Mouse (Mus musculus) CH12.LX (cell line): ENCODE results near the gene Aunip. TPM values are rescaled to one million over a fixed set of nuclear protein-coding genes. Genes with fewer than 3 reads are reported as not detected.

ENCODE experiments used
- DNase-seq: peaks from one replicate; pipeline ENCODE4 v3.0.0-alpha.2; 2013; ENCODE audit errors: extremely low read depth
- H3K27ac ChIP-seq: 2 replicates; pipeline ENCODE4 v1.5.1; 2012; ENCODE audit warnings: low read depth, mild to moderate bottlenecking, control low read depth, moderate library complexity; ENCODE audit not compliant: insufficient read depth
- H3K27me3 ChIP-seq: replicated peaks from 2 replicates; pipeline ENCODE3; 2012; ENCODE audit warnings: inconsistent platforms
- H3K36me3 ChIP-seq, 2 experiments: replicated peaks in 1 of 2; 2 replicates each; pipeline versions ENCODE3 to v1.6.1; 2012; ENCODE audit warnings: inconsistent platforms in 1 of 2, low read length in 1 of 2, mild to moderate bottlenecking in 1 of 2, mixed read lengths in 1 of 2, moderate library complexity in 1 of 2; ENCODE audit not compliant: control insufficient read depth in 1 of 2, insufficient read depth in 1 of 2
- H3K4me1 ChIP-seq, 2 experiments: 2 replicates each; pipeline ENCODE4 v1.6.1; 2012; ENCODE audit warnings: inconsistent platforms in 1 of 2, moderate library complexity in 1 of 2; ENCODE audit not compliant: insufficient read depth in 2 of 2, control insufficient read depth in 1 of 2
- H3K4me2 ChIP-seq: 2 replicates; pipeline ENCODE4 v1.6.1; 2012; ENCODE audit warnings: low read depth, mild to moderate bottlenecking, control low read depth; ENCODE audit not compliant: poor library complexity, insufficient read depth, severe bottlenecking
- H3K4me3 ChIP-seq, 3 experiments: fragments of 150-350 bp in 1 of 3; sonication (generic) in 1 of 3; replicated peaks in 1 of 3; 2 replicates each; pipeline versions ENCODE3 to v1.5.1; 2011 to 2012; ENCODE audit warnings: low read depth in 2 of 3, low read length in 2 of 3, mild to moderate bottlenecking in 2 of 3, moderate library complexity in 2 of 3, control low read depth in 1 of 3, improper control_type of control experiment in 1 of 3, inconsistent platforms in 1 of 3, mixed read lengths in 1 of 3; ENCODE audit not compliant: poor library complexity in 1 of 3
- H3K79me2 ChIP-seq: replicated peaks from 2 replicates; pipeline ENCODE4 v1.6.1; 2012; ENCODE audit warnings: mild to moderate bottlenecking, moderate library complexity; ENCODE audit not compliant: control insufficient read depth, poor library complexity, insufficient read depth, severe bottlenecking; ENCODE audit errors: extremely low read depth
- H3K9ac ChIP-seq: 2 replicates; pipeline ENCODE4 v1.6.1; 2012; ENCODE audit warnings: low read depth, mild to moderate bottlenecking, control low read depth, moderate library complexity; ENCODE audit not compliant: insufficient read depth
- H3K9me3 ChIP-seq: replicated peaks from 2 replicates; pipeline ENCODE3; 2012; ENCODE audit warnings: low read length, inconsistent platforms, mixed read lengths
- BHLHE40 ChIP-seq: IDR thresholded peaks from 2 replicates; pipeline ENCODE4 v1.6.1; 2011; ENCODE audit warnings: mild to moderate bottlenecking, low read depth, low read length, improper control_type of control experiment
- CHD2 ChIP-seq: IDR thresholded peaks from 2 replicates; pipeline ENCODE4 v1.6.1; 2011; ENCODE audit warnings: low read length, improper control_type of control experiment
- E2F4 ChIP-seq: IDR thresholded peaks from 2 replicates; pipeline ENCODE4 v1.6.1; 2011; ENCODE audit warnings: low read depth, low read length, improper control_type of control experiment; ENCODE audit not compliant: insufficient replicate concordance
- ELF1 ChIP-seq: IDR thresholded peaks from 2 replicates; pipeline ENCODE4 v1.6.1; 2014; ENCODE audit warnings: low read depth, mild to moderate bottlenecking, inconsistent platforms, low read length, improper control_type of control experiment
- GABPA ChIP-seq: IDR thresholded peaks from 2 replicates; pipeline ENCODE4 v1.6.1; 2012; ENCODE audit warnings: low read depth, low read length, improper control_type of control experiment, inconsistent platforms; ENCODE audit not compliant: insufficient replicate concordance
- HCFC1 ChIP-seq: IDR thresholded peaks from 2 replicates; pipeline ENCODE4 v1.6.1; 2012; ENCODE audit warnings: low read depth, mild to moderate bottlenecking, inconsistent platforms, low read length, improper control_type of control experiment
- IRF4 ChIP-seq: IDR thresholded peaks from 2 replicates; pipeline ENCODE4 v1.6.1; 2014; ENCODE audit warnings: low read depth, mild to moderate bottlenecking, inconsistent platforms, low read length, improper control_type of control experiment
- JUN ChIP-seq: IDR thresholded peaks from 2 replicates; pipeline ENCODE4 v1.6.1; 2011; ENCODE audit warnings: low read depth, mild to moderate bottlenecking, low read length, improper control_type of control experiment, moderate library complexity; ENCODE audit not compliant: insufficient read depth
- JUND ChIP-seq: conservative IDR thresholded peaks from 2 replicates; pipeline ENCODE4 v1.6.1; 2011; ENCODE audit warnings: low read depth, low read length, improper control_type of control experiment
- KAT2A ChIP-seq: IDR thresholded peaks from 2 replicates; pipeline ENCODE4 v1.6.1; 2012; ENCODE audit warnings: low read length, improper control_type of control experiment, inconsistent platforms; ENCODE audit not compliant: insufficient replicate concordance
- MAFK ChIP-seq: IDR thresholded peaks from 2 replicates; pipeline ENCODE4 v1.6.1; 2011; ENCODE audit warnings: low read length, improper control_type of control experiment; ENCODE audit not compliant: insufficient replicate concordance
- MAX ChIP-seq: IDR thresholded peaks from 2 replicates; pipeline ENCODE4 v1.6.1; 2011; ENCODE audit warnings: low read length, improper control_type of control experiment
- MAZ ChIP-seq: IDR thresholded peaks from 2 replicates; pipeline ENCODE4 v1.6.1; 2012; ENCODE audit warnings: low read depth, mild to moderate bottlenecking, inconsistent platforms, low read length, improper control_type of control experiment, moderate library complexity
- MEF2A ChIP-seq: IDR thresholded peaks from 2 replicates; pipeline ENCODE4 v1.6.1; 2014; ENCODE audit warnings: low read depth, mild to moderate bottlenecking, inconsistent platforms, low read length, improper control_type of control experiment, borderline replicate concordance
- MXI1 ChIP-seq: IDR thresholded peaks from 2 replicates; pipeline ENCODE4 v1.6.1; 2011; ENCODE audit warnings: mild to moderate bottlenecking, low read depth, low read length, improper control_type of control experiment
- NELFE ChIP-seq: IDR thresholded peaks from 2 replicates; pipeline ENCODE4 v1.6.1; 2011; ENCODE audit warnings: low read depth, low read length, improper control_type of control experiment
- NRF1 ChIP-seq: IDR thresholded peaks from 2 replicates; pipeline ENCODE4 v1.6.1; 2014; ENCODE audit warnings: low read depth, mild to moderate bottlenecking, inconsistent platforms, low read length, improper control_type of control experiment, moderate library complexity
- PAX5 ChIP-seq: IDR thresholded peaks from 2 replicates; pipeline ENCODE4 v1.6.1; 2012; ENCODE audit warnings: low read length, inconsistent platforms, mixed read lengths
- POLR2A ChIP-seq: IDR thresholded peaks from 2 replicates; pipeline ENCODE4 v1.6.1; 2011; ENCODE audit warnings: low read depth, mild to moderate bottlenecking, improper control_type of control experiment, low read length
- RAD21 ChIP-seq: IDR thresholded peaks from 2 replicates; pipeline ENCODE4 v1.6.1; 2011; ENCODE audit warnings: low read depth, mild to moderate bottlenecking, low read length, improper control_type of control experiment, moderate library complexity
- SMC3 ChIP-seq: IDR thresholded peaks from 2 replicates; pipeline ENCODE4 v1.6.1; 2011; ENCODE audit warnings: low read depth, low read length, improper control_type of control experiment
- UBTF ChIP-seq: IDR thresholded peaks from 2 replicates; pipeline ENCODE4 v1.6.1; 2012; ENCODE audit warnings: low read depth, mild to moderate bottlenecking, inconsistent platforms, low read length, improper control_type of control experiment, moderate library complexity
- USF1 ChIP-seq: IDR thresholded peaks from 2 replicates; pipeline ENCODE4 v1.6.1; 2014; ENCODE audit warnings: low read depth, mild to moderate bottlenecking, inconsistent platforms, low read length, improper control_type of control experiment
- USF2 ChIP-seq: conservative IDR thresholded peaks from 2 replicates; pipeline ENCODE4 v1.6.1; 2011; ENCODE audit warnings: low read depth, low read length, improper control_type of control experiment
- ZC3H11A ChIP-seq: IDR thresholded peaks from 2 replicates; pipeline ENCODE4 v1.6.1; 2012; ENCODE audit warnings: low read depth, mild to moderate bottlenecking, inconsistent platforms, low read length, improper control_type of control experiment
- ZMIZ1 ChIP-seq: IDR thresholded peaks from 2 replicates; pipeline ENCODE4 v1.6.1; 2012; ENCODE audit warnings: low read depth, mild to moderate bottlenecking, inconsistent platforms, low read length, improper control_type of control experiment
- ZNF384 ChIP-seq: IDR thresholded peaks from 2 replicates; pipeline ENCODE4 v1.6.1; 2012; ENCODE audit warnings: low read depth, low read length, improper control_type of control experiment, inconsistent platforms
- dilution Hi-C: fragments of 300-500 bp; cut with MboI; formaldehyde crosslinking; loops from 2 replicates; pipeline ENCODE4 v1.14.3; 2020; ENCODE audit warnings: low sequenced_read_pairs; ENCODE audit not compliant: extremely low pct_unique_long_range_greater_than_20kb, extremely low pct_ligation_motif_present
- in situ Hi-C: fragments of 300-500 bp; cut with MboI; formaldehyde crosslinking; loops from 3 replicates; pipeline ENCODE4 v1.14.3; 2019; ENCODE audit warnings: low sequenced_read_pairs, low pct_ligation_motif_present, low pct_unique_long_range_greater_than_20kb, mixed read lengths
- polyA plus RNA-seq: library from polyadenylated mRNA; unstranded; fragments of >175 nt; gene quantifications from 2 replicates; pipeline ENCODE4 v1.2.1, GENCODE M21; 2012; ENCODE audit warnings: low read depth; ENCODE audit not compliant: insufficient read length
- total RNA-seq, 2 experiments: library from RNA; depleted of rRNA; stranded (reverse); fragments of 300-350 nt in 1 of 2; fragments of >200 nt in 1 of 2; gene quantifications; 2 replicates each; pipeline ENCODE4 v1.2.3; 2012 to 2014

Aunip gene
- total and polyA plus RNA-seq, 3 experiments = 11.5 to 14.9 (median 11.7) TPM

- H3K79me2 ChIP-seq = peaks cover 35% of the 10 kb centered on the region
- no peak overlapping the region for H3K9ac ChIP-seq
- in situ Hi-C loops = no loop called here
- no peaks in the 10 kb centered on the region for H3K27me3 ChIP-seq
- no peak for DNase-seq
- no peaks in the 10 kb centered on the region for H3K9me3 ChIP-seq
- H3K4me1 ChIP-seq = peaks cover 4 to 22% of the 10 kb centered on the region in 2 experiments; a peak in 3 of 4 replicates
- H3K4me3 ChIP-seq = no peak overlapping the region
- dilution Hi-C loops = no loop called here
- no peak overlapping the region for H3K27ac ChIP-seq
- TF ChIP-seq NELFE (no peak), USF2 (no peak), USF1 (no peak), E2F4 (no peak), ZMIZ1 (no peak), MAFK (no peak), MXI1 (no peak), HCFC1 (no peak), ELF1 (no peak), UBTF (no peak), RAD21 (no peak), IRF4 (no peak), MAX (no peak)
- peaks cover 4 to 49% of the 10 kb centered on the region in 2 experiments for H3K36me3 ChIP-seq
- H3K4me2 ChIP-seq = no peak overlapping the region
Measured at GRCm38 (mm10) chr4:134516981-134517380, 6.2 kb downstream of the Aunip start.

GRCm38 (mm10) chr4:134517719-134518118 lies 6.9 kb downstream of the Aunip start:
- Histone ChIP-seq H3K27me3 (no peaks in the 10 kb centered on the region), H3K79me2 (peaks cover 33% of the 10 kb centered on the region), H3K4me3 (no peak overlapping the region), H3K4me2 (no peak overlapping the region), H3K9ac (no peak overlapping the region), H3K9me3 (no peaks in the 10 kb centered on the region), H3K36me3 (peaks cover 7 to 55% of the 10 kb centered on the region in 2 experiments), H3K4me1 (peaks cover 4 to 22% of the 10 kb centered on the region in 2 experiments; a peak in 3 of 4 replicates), H3K27ac (no peak overlapping the region)
- no peak for DNase-seq
- TF ChIP-seq HCFC1 (no peak), JUND (no peak), NRF1 (no peak), BHLHE40 (no peak), USF2 (no peak), POLR2A (no peak), CHD2 (no peak), GABPA (no peak), JUN (no peak), KAT2A (no peak), UBTF (no peak), ZC3H11A (no peak), MEF2A (no peak), PAX5 (no peak), RAD21 (no peak), SMC3 (no peak), USF1 (no peak), ZNF384 (no peak), MAZ (no peak), E2F4 (no peak)
- in situ Hi-C loops (no loop called here), dilution Hi-C loops (no loop called here)
